Mouse (Mus musculus): ENCODE results near the gene Bend7.

DNA sequence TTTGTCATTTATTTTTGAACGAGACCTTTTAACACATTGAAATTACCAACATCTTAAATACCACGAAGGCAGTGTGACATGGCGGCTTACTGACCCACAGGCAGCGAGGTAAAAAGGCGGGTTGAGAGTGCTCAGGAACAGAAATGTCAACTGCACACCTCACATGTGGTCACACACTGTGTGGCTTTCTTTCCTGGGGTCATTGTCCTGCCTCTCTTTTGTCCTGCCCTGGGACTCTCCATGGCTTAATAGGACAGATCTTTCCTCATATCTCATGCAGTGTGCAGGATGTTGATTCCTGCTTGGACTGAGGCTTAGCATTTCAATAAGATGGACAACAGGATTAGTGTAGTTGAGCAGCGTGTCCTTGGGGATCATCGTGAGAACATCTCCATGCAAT, 69.6 kb downstream of the Bend7 start:
- TF ChIP-seq EP300 (IDR thresholded peaks at IDR 0.05) (no peak), CTCF (IDR thresholded peaks at IDR 0.05) (no peak)
